Mouse (Mus musculus): ENCODE measurements at regions not wholly inside any gene's neighbourhood (a gene's known extent, or its start where the extent isn't known, plus 50 kb on each side); places are given as distances from the start of the nearest gene placed in this dataset.

GRCm38 (mm10) chr10:99642201-99642827 lies 117.1 kb downstream of the Csl start:
- no peak for DNase-seq (ENCODE audit: low spot score)

- no peak for DNase-seq (ENCODE audit: low spot score)
Observed at GRCm38 (mm10) chr10:99644981-99645380, 114.5 kb downstream of the Csl start.

GRCm38 (mm10) chr10:99652011-99652410 lies 107.4 kb downstream of the Csl start:
- DNase-seq (ENCODE audit: low spot score) = no peak

- no peak for DNase-seq (ENCODE audit: low spot score)
Observed at GRCm38 (mm10) chr10:99654284-99654683, 105.2 kb downstream of the Csl start.

GRCm38 (mm10) chr10:99676557-99677098 lies 82.8 kb downstream of the Csl start:
- no peak for DNase-seq (ENCODE audit: low spot score)

GRCm38 (mm10) chr10:99678096-99678495 lies 81.4 kb downstream of the Csl start:
- DNase-seq (ENCODE audit: low spot score) = no peak

GRCm38 (mm10) chr10:99679813-99680212 lies 79.6 kb downstream of the Csl start:
- no peak for DNase-seq (ENCODE audit: low spot score)

- DNase-seq (ENCODE audit: low spot score) = no peak
Observed at GRCm38 (mm10) chr10:99681932-99682331, 77.5 kb downstream of the Csl start.

- DNase-seq (ENCODE audit: low spot score) = no peak
Observed at GRCm38 (mm10) chr10:99682350-99682749, 77.1 kb downstream of the Csl start.

- DNase-seq (ENCODE audit: low spot score) = no peak
Observed at GRCm38 (mm10) chr10:99683310-99683709, 76.1 kb downstream of the Csl start.

GRCm38 (mm10) chr10:99685911-99686310 lies 73.5 kb downstream of the Csl start:
- DNase-seq (ENCODE audit: low spot score) = no peak

GRCm38 (mm10) chr10:99687011-99687410 lies 72.4 kb downstream of the Csl start:
- no peak for DNase-seq (ENCODE audit: low spot score)

- no peak for DNase-seq (ENCODE audit: low spot score)
Observed at GRCm38 (mm10) chr10:99697696-99698095, 61.8 kb downstream of the Csl start.

- no peak for DNase-seq (ENCODE audit: low spot score)
Observed at GRCm38 (mm10) chr10:99699498-99699897, 60.0 kb downstream of the Csl start.

- DNase-seq (ENCODE audit: low spot score) = no peak
Observed at GRCm38 (mm10) chr10:99700052-99700777, 59.2 kb downstream of the Csl start.

All from MN1 (cell line).